Mouse (Mus musculus): ENCODE data around the gene Erf. TPM values are rescaled to one million over a fixed set of nuclear protein-coding genes. Genes with fewer than 3 reads are reported as not detected.

Erf gene
- polyA plus RNA-seq, 1 experiment from 2014 or later: 21.0 TPM

- no peak overlapping the region for H3K9ac ChIP-seq
- no peak overlapping the region for H3K4me2 ChIP-seq (replicated peaks)
- no peak overlapping the region for H3K4me3 ChIP-seq (replicated peaks)
- H3K27ac ChIP-seq (replicated peaks): no peak overlapping the region
- 90% methylated on average over 3 of the region's 3 CpGs for WGBS
- H3K4me1 ChIP-seq: peaks cover 30% of the 10 kb centered on the region
- peaks cover 90% of the 10 kb centered on the region for H3K36me3 ChIP-seq
- no peak for ATAC-seq (ENCODE audit: insufficient number of reproducible peaks, low FRiP score, low TSS enrichment, low read depth)
- H3K27me3 ChIP-seq: no peaks in the 10 kb centered on the region
- H3K9me3 ChIP-seq (replicated peaks): no peaks in the 10 kb centered on the region
Observed at GRCm38 (mm10) chr7:25288721-25289120, 38.2 kb upstream of the Erf start.

GRCm38 (mm10) chr7:25288011-25288410 lies 37.5 kb upstream of the Erf start:
- Histone ChIP-seq H3K4me2 (replicated peaks) (no peak overlapping the region), H3K4me3 (replicated peaks) (no peak overlapping the region), H3K9me3 (replicated peaks) (no peaks in the 10 kb centered on the region), H3K4me1 (peaks cover 36% of the 10 kb centered on the region), H3K9ac (no peak overlapping the region), H3K36me3 (peaks cover 83% of the 10 kb centered on the region), H3K27me3 (no peaks in the 10 kb centered on the region), H3K27ac (replicated peaks) (no peak overlapping the region)
- 89% methylated on average over 12 of the region's 12 CpGs for WGBS
- no peak for ATAC-seq (ENCODE audit: insufficient number of reproducible peaks, low FRiP score, low TSS enrichment, low read depth)

GRCm38 (mm10) chr7:25286989-25287388 lies 36.4 kb upstream of the Erf start:
- Histone ChIP-seq H3K4me1 (peaks cover 36% of the 10 kb centered on the region), H3K4me2 (replicated peaks) (no peak overlapping the region), H3K9ac (no peak overlapping the region), H3K36me3 (peaks cover 73% of the 10 kb centered on the region), H3K27me3 (no peaks in the 10 kb centered on the region), H3K4me3 (replicated peaks) (no peak overlapping the region), H3K9me3 (replicated peaks) (no peaks in the 10 kb centered on the region), H3K27ac (replicated peaks) (0 out of 2 replicates have a peak overlapping the region, but pooled peaks have one; percentile 7)
- WGBS: 77% methylated on average over 8 of the region's 8 CpGs
- no peak for ATAC-seq (ENCODE audit: insufficient number of reproducible peaks, low FRiP score, low TSS enrichment, low read depth)

GRCm38 (mm10) chr7:25285511-25286238 lies 35.1 kb upstream of the Erf start:
- Histone ChIP-seq H3K9ac (no peak overlapping the region), H3K27ac (replicated peaks) (no peak overlapping the region), H3K9me3 (replicated peaks) (no peaks in the 10 kb centered on the region), H3K4me1 (peaks cover 36% of the 10 kb centered on the region), H3K4me2 (replicated peaks) (no peak overlapping the region), H3K4me3 (replicated peaks) (no peak overlapping the region), H3K36me3 (peaks cover 60% of the 10 kb centered on the region), H3K27me3 (no peaks in the 10 kb centered on the region)
- WGBS: 85% methylated on average over 20 of the region's 20 CpGs
- ATAC-seq (ENCODE audit: insufficient number of reproducible peaks, low FRiP score, low TSS enrichment, low read depth): no peak

- Histone ChIP-seq H3K36me3 (peaks cover 50% of the 10 kb centered on the region), H3K9me3 (replicated peaks) (no peaks in the 10 kb centered on the region), H3K27ac (replicated peaks) (peak overlapping the region; percentile 100; the same call in 1 of the 2 replicates), H3K4me2 (replicated peaks) (peak overlapping the region; percentile 80; the same call in 1 of the 2 replicates), H3K4me3 (replicated peaks) (peak overlapping the region; percentile 86; the same call in 1 of the 2 replicates), H3K27me3 (no peaks in the 10 kb centered on the region), H3K9ac (no peak overlapping the region), H3K4me1 (peaks cover 41% of the 10 kb centered on the region)
- 59% methylated on average over 5 of the region's 5 CpGs for WGBS
- ATAC-seq (ENCODE audit: insufficient number of reproducible peaks, low FRiP score, low TSS enrichment, low read depth): no peak
Observed at GRCm38 (mm10) chr7:25284766-25285165, 34.2 kb upstream of the Erf start.

- no peak for ATAC-seq (ENCODE audit: insufficient number of reproducible peaks, low FRiP score, low TSS enrichment, low read depth)
- peak overlapping the region; percentile 100 for H3K27ac ChIP-seq (replicated peaks)
- H3K4me1 ChIP-seq: peaks cover 44% of the 10 kb centered on the region
- WGBS: 57% methylated on average over 2 of the region's 2 CpGs
- no peaks in the 10 kb centered on the region for H3K9me3 ChIP-seq (replicated peaks)
- peak overlapping the region; percentile 80 for H3K4me2 ChIP-seq (replicated peaks)
- no peaks in the 10 kb centered on the region for H3K27me3 ChIP-seq
- H3K4me3 ChIP-seq (replicated peaks): peak overlapping the region; percentile 86
- peaks cover 44% of the 10 kb centered on the region for H3K36me3 ChIP-seq
- peak overlapping the region; percentile 69 for H3K9ac ChIP-seq
Observed at GRCm38 (mm10) chr7:25284171-25284570, 33.6 kb upstream of the Erf start.

- peak overlapping the region; percentile 69 for H3K9ac ChIP-seq
- ATAC-seq (ENCODE audit: insufficient number of reproducible peaks, low FRiP score, low TSS enrichment, low read depth): no peak
- H3K27me3 ChIP-seq: no peaks in the 10 kb centered on the region
- H3K9me3 ChIP-seq (replicated peaks): no peaks in the 10 kb centered on the region
- H3K36me3 ChIP-seq: peaks cover 39% of the 10 kb centered on the region
- H3K27ac ChIP-seq (replicated peaks): peak overlapping the region; percentile 100
- 4% methylated on average over 5 of the region's 5 CpGs for WGBS
- H3K4me1 ChIP-seq: peaks cover 44% of the 10 kb centered on the region
- peak overlapping the region; percentile 80 for H3K4me2 ChIP-seq (replicated peaks)
- H3K4me3 ChIP-seq (replicated peaks): peak overlapping the region; percentile 86
Observed at GRCm38 (mm10) chr7:25283637-25284036, 33.1 kb upstream of the Erf start.

- H3K4me2 ChIP-seq (replicated peaks): peak overlapping the region; percentile 80
- peaks cover 30% of the 10 kb centered on the region for H3K36me3 ChIP-seq
- no peaks in the 10 kb centered on the region for H3K27me3 ChIP-seq
- H3K27ac ChIP-seq (replicated peaks): peak overlapping the region; percentile 100
- peak overlapping the region; percentile 86 for H3K4me3 ChIP-seq (replicated peaks)
- H3K9ac ChIP-seq: peak overlapping the region; percentile 69
- 0% methylated on average over 26 of the region's 36 CpGs for WGBS
- H3K4me1 ChIP-seq: peaks cover 47% of the 10 kb centered on the region
- H3K9me3 ChIP-seq (replicated peaks): no peaks in the 10 kb centered on the region
- no peak for ATAC-seq (ENCODE audit: insufficient number of reproducible peaks, low FRiP score, low TSS enrichment, low read depth)
Observed at GRCm38 (mm10) chr7:25282731-25283211, 32.2 kb upstream of the Erf start.

- Histone ChIP-seq H3K4me2 (replicated peaks) (peak overlapping the region; percentile 80), H3K27me3 (no peaks in the 10 kb centered on the region), H3K27ac (replicated peaks) (peak overlapping the region; percentile 100), H3K36me3 (peaks cover 22% of the 10 kb centered on the region), H3K9ac (peak overlapping the region; percentile 69), H3K4me3 (replicated peaks) (peak overlapping the region; percentile 86), H3K4me1 (peaks cover 55% of the 10 kb centered on the region), H3K9me3 (replicated peaks) (no peaks in the 10 kb centered on the region)
- peak; percentile 83 for ATAC-seq (ENCODE audit: insufficient number of reproducible peaks, low FRiP score, low TSS enrichment, low read depth)
- under 1% methylated on average over 88 of the region's 108 CpGs for WGBS
Observed at GRCm38 (mm10) chr7:25281734-25282601, 31.4 kb upstream of the Erf start.

GRCm38 (mm10) chr7:25281166-25281733 lies 30.7 kb upstream of the Erf start:
- H3K27ac ChIP-seq (replicated peaks): peak overlapping the region; percentile 100
- peaks cover 62% of the 10 kb centered on the region for H3K4me1 ChIP-seq
- peaks cover 15% of the 10 kb centered on the region for H3K36me3 ChIP-seq
- H3K9me3 ChIP-seq (replicated peaks): no peaks in the 10 kb centered on the region
- H3K4me3 ChIP-seq (replicated peaks): peak overlapping the region; percentile 86
- WGBS: 16% methylated on average over 12 of the region's 12 CpGs
- H3K27me3 ChIP-seq: no peaks in the 10 kb centered on the region
- peak overlapping the region; percentile 80 for H3K4me2 ChIP-seq (replicated peaks)
- H3K9ac ChIP-seq: peak overlapping the region; percentile 23; the same call in 1 of the 2 replicates
- ATAC-seq (ENCODE audit: insufficient number of reproducible peaks, low FRiP score, low TSS enrichment, low read depth): no peak

All from embryonic facial prominence, embryonic 15.5 days (tissue).